Mouse (Mus musculus) cerebellum, adult 11 months (tissue): Measurements from ENCODE around the gene Elmod2.
"Not testable (repeated sequence)": the region's sequence is repeated elsewhere in the genome, so short reads cannot be mapped to it uniquely, and the experiment has no call there.

Source experiments
- DNase-seq: peaks from one replicate; pipeline ENCODE4 v3.0.0; 2022

Elmod2 gene

GRCm38 (mm10) chr8:83331899-83332697 is at the start of gene Elmod2:
Gene Elmod2, minus strand, starts transcription at chr8:83332486.
- peak; percentile 97 for DNase-seq

- DNase-seq = no peak
These were observed 48.7 kb upstream of the Elmod2 start for GRCm38 (mm10) chr8:83381016-83381415.

GRCm38 (mm10) chr8:83380141-83380540 is 47.9 kb upstream of the Elmod2 start:
- no peak for DNase-seq

GRCm38 (mm10) chr8:83377231-83377630 is 44.9 kb upstream of the Elmod2 start:
- DNase-seq = no peak

GRCm38 (mm10) chr8:83363156-83363769 is 31.0 kb upstream of the Elmod2 start:
- no peak for DNase-seq

GRCm38 (mm10) chr8:83351315-83351714 is 19.0 kb upstream of the Elmod2 start:
- DNase-seq = no peak

GRCm38 (mm10) chr8:83348263-83348662 is 16.0 kb upstream of the Elmod2 start, which contains the start of gene Mgat4d:
Gene Mgat4d, plus strand, starts transcription at chr8:83348471.
- no peak for DNase-seq

GRCm38 (mm10) chr8:83342693-83343092 is 10.4 kb upstream of the Elmod2 start:
- DNase-seq = no peak

- no peak for DNase-seq
These were observed 9.8 kb upstream of the Elmod2 start for GRCm38 (mm10) chr8:83342076-83342475.

GRCm38 (mm10) chr8:83332864-83333263 is 578 bp upstream of the Elmod2 start:
- no peak for DNase-seq

- peak; percentile 16 for DNase-seq
These were observed 753 bp downstream of the Elmod2 start for GRCm38 (mm10) chr8:83331567-83331898.

GRCm38 (mm10) chr8:83327889-83328288 is 4.4 kb downstream of the Elmod2 start:
- no peak for DNase-seq

- DNase-seq = no peak
These were observed 9.2 kb downstream of the Elmod2 start for GRCm38 (mm10) chr8:83323056-83323455.

GRCm38 (mm10) chr8:83322374-83322773 is 9.9 kb downstream of the Elmod2 start:
- DNase-seq = no peak

GRCm38 (mm10) chr8:83320543-83320942 is 11.7 kb downstream of the Elmod2 start:
- no peak for DNase-seq

- no peak for DNase-seq
These were observed 16.6 kb downstream of the Elmod2 start for GRCm38 (mm10) chr8:83315691-83316090.

GRCm38 (mm10) chr8:83315084-83315483 is 17.2 kb downstream of the Elmod2 start:
- not testable (repeated sequence) for DNase-seq

- no peak for DNase-seq
These were observed 22.4 kb downstream of the Elmod2 start for GRCm38 (mm10) chr8:83309836-83310235.

GRCm38 (mm10) chr8:83304946-83305345 is 27.3 kb downstream of the Elmod2 start:
- no peak for DNase-seq

- no peak for DNase-seq
These were observed 32.2 kb downstream of the Elmod2 start for GRCm38 (mm10) chr8:83300135-83300534.

- DNase-seq = no peak
These were observed 34.9 kb downstream of the Elmod2 start for GRCm38 (mm10) chr8:83297375-83297774.

- no peak for DNase-seq
These were observed 42.1 kb downstream of the Elmod2 start, which contains the start of gene Ucp1 for GRCm38 (mm10) chr8:83290176-83290575. Gene Ucp1, plus strand, starts transcription at chr8:83290352.

- no peak for DNase-seq
These were observed 46.9 kb downstream of the Elmod2 start for GRCm38 (mm10) chr8:83285391-83285790.

- DNase-seq = no peak
These were observed 53.9 kb downstream of the Elmod2 start for GRCm38 (mm10) chr8:83278431-83278830.
